Mouse (Mus musculus): ENCODE data around the gene Ctnnbip1.

- TF ChIP-seq CTCF (IDR thresholded peaks at IDR 0.05) (no peak), EP300 (IDR thresholded peaks at IDR 0.05) (no peak)
Observed at GRCm38 (mm10) chr4:149498901-149499300, 19.1 kb upstream of the Ctnnbip1 start.
